Mouse (Mus musculus) kidney, postnatal 0 days (tissue): ENCODE data around the gene Abhd17b. TPM values are rescaled to one million over a fixed set of nuclear protein-coding genes. Genes with fewer than 3 reads are reported as not detected.

Experiments used
- ATAC-seq: fragments of 200-750 bp; cut with Nextera tagmentation; replicated peaks from 2 replicates; pipeline ENCODE4 v1.8.0; 2017; ENCODE audit warnings: low read depth, moderate number of reproducible peaks, moderate TSS enrichment, moderate library complexity; ENCODE audit not compliant: low FRiP score
- DNase-seq: peaks from one replicate; pipeline ENCODE4 v3.0.0-alpha.2; 2016; ENCODE audit warnings: low spot score
- H3K27ac ChIP-seq: fragments of 300-500 bp; sonication (generic); 2 replicates; pipeline ENCODE4 v1.5.1; 2014; ENCODE audit warnings: mild to moderate bottlenecking
- H3K27me3 ChIP-seq: fragments of 300-500 bp; sonication (generic); 2 replicates; pipeline ENCODE4 v1.6.1; 2014; ENCODE audit warnings: low read length, mixed read lengths; ENCODE audit not compliant: insufficient read depth
- H3K36me3 ChIP-seq: fragments of 300-500 bp; sonication (generic); 2 replicates; pipeline ENCODE4 v1.6.1; 2014; ENCODE audit warnings: low read length, mixed read lengths; ENCODE audit not compliant: insufficient read depth
- H3K4me1 ChIP-seq: fragments of 300-500 bp; sonication (generic); replicated peaks from 2 replicates; pipeline ENCODE4 v1.6.1; 2014; ENCODE audit warnings: antibody characterized with exemption, low read length, mixed read lengths; ENCODE audit not compliant: insufficient read depth
- H3K4me2 ChIP-seq: fragments of 300-500 bp; sonication (generic); 2 replicates; pipeline ENCODE4 v1.6.1; 2014; ENCODE audit warnings: mild to moderate bottlenecking, low read length, moderate library complexity, mixed read lengths
- H3K4me3 ChIP-seq: fragments of 300-500 bp; sonication (generic); replicated peaks from 2 replicates; pipeline ENCODE4 v1.5.1; 2014; ENCODE audit warnings: low read depth, low read length
- H3K9ac ChIP-seq: fragments of 300-500 bp; sonication (generic); 2 replicates; pipeline ENCODE4 v1.6.1; 2014; ENCODE audit warnings: low read depth, low read length
- H3K9me3 ChIP-seq: fragments of 300-500 bp; sonication (generic); replicated peaks from 2 replicates; pipeline ENCODE4 v1.6.1; 2016; ENCODE audit warnings: low read length, inconsistent platforms, mixed read lengths
- CTCF ChIP-seq: IDR thresholded peaks from 2 replicates; pipeline ENCODE4 v1.5.1; 2016; ENCODE audit warnings: antibody characterized with exemption, low read depth, mild to moderate bottlenecking, moderate library complexity
- WGBS: fragments of 180-500 bp; shearing (Covaris S2); extraction: QIAGEN DNeasy Blood & Tissue Kit; methylation state at CpG from one replicate; pipeline ENCODE4 v1.1.7; 2014; 5-methylcytosine and 5-hydroxymethylcytosine counted together
- polyA plus RNA-seq: library from polyadenylated mRNA; unstranded; fragments of >200 nt; fragmentation: Nextera tagmentation; extraction: Ambion mirVana; gene quantifications from 2 replicates; pipeline ENCODE4 v1.2.1, GENCODE M21; 2015

The Abhd17b gene
- polyA plus RNA-seq, 1 experiment from 2014 or later = 45.3 TPM

- Histone ChIP-seq H3K27me3 (no peaks in the 10 kb centered on the region), H3K36me3 (no peaks in the 10 kb centered on the region), H3K4me2 (no peak overlapping the region), H3K9me3 (no peaks in the 10 kb centered on the region), H3K4me1 (0 out of 2 replicates have a peak, but pooled peaks cover 3% of the 10 kb centered on the region), H3K27ac (no peak overlapping the region), H3K9ac (no peak overlapping the region), H3K4me3 (no peak overlapping the region)
- TF ChIP-seq CTCF = no peak
- 42% methylated on average over 4 of the region's 4 CpGs for WGBS
- 0 out of 2 replicates have a peak, but pooled peaks have one; percentile 31 for ATAC-seq
- peak; percentile 68 for DNase-seq
Observed at GRCm38 (mm10) chr19:21645301-21645700, 7.7 kb upstream of the Abhd17b start.

GRCm38 (mm10) chr19:21646142-21646541 is 6.8 kb upstream of the Abhd17b start:
- DNase-seq (no peak), ATAC-seq (0 out of 2 replicates have a peak, but pooled peaks have one; percentile 21)
- no peak overlapping the region for H3K27ac ChIP-seq
- 0 out of 2 replicates have a peak, but pooled peaks cover 3% of the 10 kb centered on the region for H3K4me1 ChIP-seq
- H3K36me3 ChIP-seq = no peaks in the 10 kb centered on the region
- H3K4me3 ChIP-seq = no peak overlapping the region
- no peak overlapping the region for H3K9ac ChIP-seq
- 45% methylated on average over 6 of the region's 6 CpGs for WGBS
- no peak overlapping the region for H3K4me2 ChIP-seq
- H3K27me3 ChIP-seq = no peaks in the 10 kb centered on the region
- no peak for TF ChIP-seq CTCF
- H3K9me3 ChIP-seq = no peaks in the 10 kb centered on the region

DNA sequence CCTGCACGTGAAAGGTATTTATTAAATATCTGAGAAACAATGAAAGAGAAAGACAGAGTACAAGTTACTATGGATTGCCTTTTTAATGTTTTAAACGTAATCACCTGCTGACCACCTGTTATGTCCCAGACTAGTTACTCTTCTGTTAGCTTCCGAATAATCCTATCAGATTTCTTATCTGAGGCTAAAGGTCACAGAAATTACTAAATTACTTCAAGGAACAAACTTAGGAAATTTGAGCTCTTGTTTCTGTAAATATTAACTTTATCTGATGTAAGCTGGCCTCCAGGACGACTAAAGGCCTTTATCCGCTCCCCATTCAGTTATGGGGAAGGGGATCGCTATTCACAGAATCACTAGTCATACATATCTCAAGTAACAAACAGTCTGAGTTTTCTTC is 1.3 kb upstream of the Abhd17b start:
- Histone ChIP-seq H3K9me3 (no peaks in the 10 kb centered on the region), H3K4me3 (peak overlapping the region; percentile 88), H3K36me3 (no peaks in the 10 kb centered on the region), H3K4me2 (peak overlapping the region; percentile 68), H3K4me1 (peaks cover 6% of the 10 kb centered on the region), H3K27me3 (no peaks in the 10 kb centered on the region), H3K9ac (peak overlapping the region; percentile 97), H3K27ac (peak overlapping the region; percentile 99)
- no peak for TF ChIP-seq CTCF
- WGBS = 31% methylated on average over 6 of the region's 6 CpGs
- DNase-seq (no peak), ATAC-seq (no peak)

- Histone ChIP-seq H3K4me3 (peak within 1 kb of the TSS; percentile 88), H3K36me3 (no peaks in the 10 kb centered on the region), H3K27me3 (no peaks in the 10 kb centered on the region), H3K27ac (peak within 1 kb of the TSS; percentile 99), H3K9ac (peak within 1 kb of the TSS; percentile 97), H3K4me1 (peaks cover 6% of the 10 kb centered on the region), H3K9me3 (no peaks in the 10 kb centered on the region), H3K4me2 (peak within 1 kb of the TSS; percentile 73)
- 7% methylated on average over 52 of the region's 52 CpGs for WGBS
- no peak for TF ChIP-seq CTCF
- DNase-seq (peak; percentile 99), ATAC-seq (peak; percentile 100)
Observed at GRCm38 (mm10) chr19:21652285-21653171, 457 bp upstream of the Abhd17b start, which contains the start of gene 1110059E24Rik. TSS of gene 1110059E24Rik (minus strand) at chr19:21652976.

DNA sequence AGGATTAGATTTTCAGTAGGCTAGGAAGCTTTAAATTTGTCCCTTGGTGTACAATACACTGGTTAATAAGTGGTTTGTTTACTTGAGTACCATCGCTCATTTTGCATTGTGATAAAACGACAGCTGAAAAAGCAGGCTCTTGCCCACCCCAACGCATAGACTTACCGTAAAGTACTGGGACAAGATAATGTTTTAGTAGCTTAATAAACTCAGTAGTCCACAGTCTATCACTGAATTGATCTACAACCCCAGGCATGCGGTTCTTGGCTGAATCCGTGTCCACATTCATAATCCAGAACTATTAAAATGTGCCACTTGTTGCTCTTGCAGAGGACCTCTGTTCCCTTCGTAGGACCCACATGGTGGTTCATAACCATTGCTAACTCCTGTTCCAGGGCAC is 1.8 kb downstream of the Abhd17b start:
- WGBS = 47% methylated on average over 7 of the region's 7 CpGs
- H3K27ac ChIP-seq = no peak overlapping the region
- H3K4me3 ChIP-seq = peak overlapping the region; percentile 88
- ATAC-seq = no peak
- TF ChIP-seq CTCF = no peak
- no peaks in the 10 kb centered on the region for H3K27me3 ChIP-seq
- H3K9me3 ChIP-seq = no peaks in the 10 kb centered on the region
- peak overlapping the region; percentile 73 for H3K4me2 ChIP-seq
- H3K4me1 ChIP-seq = peaks cover 6% of the 10 kb centered on the region
- H3K36me3 ChIP-seq = no peaks in the 10 kb centered on the region
- no peak for DNase-seq
- peak overlapping the region; percentile 97; the same call in 1 of the 2 replicates for H3K9ac ChIP-seq

DNA sequence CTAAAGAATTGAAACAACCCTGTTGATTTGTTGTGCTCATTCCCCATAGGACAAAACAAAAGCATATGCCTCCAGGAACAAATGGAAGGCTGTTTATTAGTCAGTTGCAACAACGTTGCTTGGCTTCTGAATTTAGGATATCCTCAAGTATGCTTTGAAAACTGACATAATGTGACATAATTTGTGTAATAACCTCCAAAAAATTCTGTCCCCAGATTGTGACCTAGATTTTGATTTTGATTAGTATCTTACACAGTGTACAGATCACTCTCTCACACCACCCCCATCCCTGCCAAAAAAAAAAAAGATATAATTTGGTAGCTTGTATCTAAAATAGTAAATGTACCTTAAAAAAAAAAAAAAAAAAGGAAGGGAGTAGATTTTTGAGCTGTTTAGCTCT is 7.7 kb downstream of the Abhd17b start:
- WGBS = 63% methylated on average over 1 of the region's 1 CpGs

More for the DNA sequence above, 7.7 kb downstream of the Abhd17b start:
- Histone ChIP-seq H3K9ac (no peak overlapping the region), H3K9me3 (no peaks in the 10 kb centered on the region), H3K27me3 (no peaks in the 10 kb centered on the region), H3K4me2 (no peak overlapping the region), H3K27ac (no peak overlapping the region), H3K4me3 (no peak overlapping the region), H3K36me3 (no peaks in the 10 kb centered on the region), H3K4me1 (0 out of 2 replicates have a peak, but pooled peaks cover 4% of the 10 kb centered on the region)
- no peak for TF ChIP-seq CTCF
- ATAC-seq (no peak), DNase-seq (no peak)
